Mouse (Mus musculus): Measurements from ENCODE around the gene Dlgap5.
"Not testable (repeated sequence)": the region's sequence is repeated elsewhere in the genome, so short reads cannot be mapped to it uniquely, and the experiment has no call there.

Gene Dlgap5

GRCm38 (mm10) chr14:47417775-47418665 is at the start of gene Dlgap5:
Dlgap5 (minus strand) TSS chr14:47418407.
- DNase-seq (ENCODE audit: extremely low spot score) = peak; percentile 93

- no peak for DNase-seq (ENCODE audit: extremely low spot score)
Measured at GRCm38 (mm10) chr14:47465468-47466175, 47.4 kb upstream of the Dlgap5 start.

DNA sequence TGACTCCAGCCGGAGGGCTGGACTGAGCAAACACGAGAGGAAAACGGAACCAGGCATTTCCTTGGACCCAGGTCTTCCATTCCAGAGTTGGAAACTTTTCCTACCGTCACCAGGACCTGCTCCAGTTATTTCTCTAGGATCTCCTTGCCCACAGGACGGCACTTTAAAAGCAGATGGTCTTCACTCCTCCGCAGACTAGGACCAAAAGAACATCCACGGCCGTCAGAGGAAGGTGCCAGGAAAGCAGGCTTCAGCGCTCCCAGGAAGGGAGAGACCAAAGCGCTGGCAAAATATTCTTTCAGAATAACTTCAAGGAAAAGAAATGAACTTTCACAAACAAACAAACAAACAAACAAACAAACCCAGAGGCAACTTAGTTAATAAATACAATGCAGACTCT is 46.2 kb upstream of the Dlgap5 start:
- DNase-seq (ENCODE audit: extremely low spot score) = no peak

- DNase-seq (ENCODE audit: extremely low spot score) = no peak
Measured at GRCm38 (mm10) chr14:47462877-47463460, 44.8 kb upstream of the Dlgap5 start.

GRCm38 (mm10) chr14:47462453-47462852 is 44.2 kb upstream of the Dlgap5 start:
- DNase-seq (ENCODE audit: extremely low spot score) = no peak

DNA sequence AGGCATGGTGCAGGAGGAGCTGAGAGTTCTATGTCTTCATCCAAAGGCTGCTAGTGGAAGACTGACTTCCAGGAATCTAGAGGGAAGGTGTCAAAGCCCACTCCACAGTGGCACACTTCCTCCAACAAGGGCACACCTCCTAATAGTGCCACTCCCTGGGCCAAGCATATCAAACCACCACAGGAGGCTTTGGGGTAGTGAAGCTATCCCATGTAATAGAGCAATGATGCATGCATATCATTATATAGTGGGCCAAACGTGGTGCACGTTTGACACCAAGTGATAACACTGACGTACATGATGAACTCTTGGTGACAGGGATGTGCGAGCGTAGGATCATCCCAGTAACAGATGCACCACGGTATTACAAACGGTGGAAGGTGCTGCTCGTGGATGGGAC is 43.8 kb upstream of the Dlgap5 start:
- DNase-seq (ENCODE audit: extremely low spot score) = no peak

- no peak for DNase-seq (ENCODE audit: extremely low spot score)
Measured at GRCm38 (mm10) chr14:47459556-47459955, 41.3 kb upstream of the Dlgap5 start.

DNA sequence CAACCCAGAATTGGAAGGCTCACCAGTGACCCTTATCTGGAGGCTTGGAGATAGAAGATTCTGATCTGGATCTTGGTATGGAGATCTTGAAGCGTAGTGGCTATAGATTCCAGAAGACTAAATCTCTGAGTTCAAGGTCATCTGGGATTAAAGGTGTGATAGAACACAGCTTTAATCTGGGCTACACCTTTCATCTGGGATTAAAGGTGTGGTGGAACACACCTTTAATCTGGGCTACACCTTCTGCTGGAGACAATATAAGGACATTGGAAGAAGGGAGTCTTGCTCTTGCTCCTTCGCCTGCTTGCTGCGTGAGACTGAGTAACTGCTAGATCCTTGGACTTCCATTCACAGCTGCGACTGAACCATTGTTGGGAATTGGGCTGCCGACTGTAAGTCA is 31.9 kb upstream of the Dlgap5 start, which contains the start of gene Fbxo34:
Fbxo34 (plus strand) TSS at position 301 of the 400 bp plus-strand sequence.
- DNase-seq (ENCODE audit: extremely low spot score) = not testable (repeated sequence)

DNA sequence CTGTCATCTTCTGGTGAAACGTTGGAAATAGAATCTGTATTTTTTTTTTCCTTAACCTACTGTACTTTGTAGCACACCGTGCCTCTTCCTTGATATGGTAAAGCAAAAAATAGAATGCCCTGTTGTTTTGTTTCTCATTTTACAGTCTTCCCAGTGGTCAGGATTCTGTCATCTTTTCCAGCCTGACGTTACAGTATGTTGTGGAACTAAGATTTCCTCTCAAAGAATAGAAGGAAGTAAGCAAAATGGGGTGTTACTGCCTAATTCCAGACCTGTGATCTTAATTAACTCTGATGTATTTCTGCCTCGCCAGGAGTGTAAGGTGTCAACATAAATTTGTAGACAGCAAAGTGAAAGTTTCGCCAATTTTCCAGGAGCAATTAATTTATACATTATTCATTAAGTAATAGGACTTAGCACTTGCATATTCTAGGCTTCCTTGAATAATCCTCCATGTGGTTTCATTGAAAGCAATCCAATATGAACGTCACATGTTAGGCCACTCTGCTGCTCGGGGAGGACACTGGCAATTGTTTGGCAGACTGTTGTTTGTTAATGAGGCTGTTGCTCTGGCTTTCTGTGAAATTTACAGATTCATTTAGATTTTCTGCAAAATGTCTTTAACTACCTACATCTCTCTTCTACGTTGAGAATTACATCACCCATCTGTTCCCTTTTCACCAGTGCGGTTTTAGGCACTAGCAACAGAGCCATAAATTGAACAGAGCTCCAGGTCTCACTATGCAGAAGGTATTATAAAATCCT is 27.3 kb upstream of the Dlgap5 start:
- DNase-seq (ENCODE audit: extremely low spot score) = no peak

- no peak for DNase-seq (ENCODE audit: extremely low spot score)
Measured at GRCm38 (mm10) chr14:47444907-47445306, 26.7 kb upstream of the Dlgap5 start.

GRCm38 (mm10) chr14:47438947-47439346 is 20.7 kb upstream of the Dlgap5 start:
- no peak for DNase-seq (ENCODE audit: extremely low spot score)

DNA sequence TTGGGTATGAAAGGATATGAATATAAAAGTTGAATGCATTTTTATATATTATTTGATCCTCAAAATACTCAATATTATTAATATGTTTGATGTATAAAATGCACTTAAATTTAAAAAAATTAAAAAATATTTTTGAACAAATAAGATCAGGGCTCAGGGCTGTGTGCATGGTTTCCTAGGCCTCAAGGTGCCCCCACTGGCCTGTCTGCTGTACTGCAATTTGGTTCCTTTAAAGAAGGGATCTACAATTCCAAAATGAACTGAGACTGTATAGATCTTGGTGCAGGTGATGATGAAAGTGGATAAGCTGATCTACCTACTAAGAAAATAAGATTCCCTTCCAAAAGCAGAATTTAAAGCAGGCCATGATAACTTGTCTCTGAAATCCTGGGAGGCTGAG is 14.8 kb upstream of the Dlgap5 start:
- DNase-seq (ENCODE audit: extremely low spot score) = no peak

GRCm38 (mm10) chr14:47422466-47422865 is 4.3 kb upstream of the Dlgap5 start:
- DNase-seq (ENCODE audit: extremely low spot score) = no peak

DNA sequence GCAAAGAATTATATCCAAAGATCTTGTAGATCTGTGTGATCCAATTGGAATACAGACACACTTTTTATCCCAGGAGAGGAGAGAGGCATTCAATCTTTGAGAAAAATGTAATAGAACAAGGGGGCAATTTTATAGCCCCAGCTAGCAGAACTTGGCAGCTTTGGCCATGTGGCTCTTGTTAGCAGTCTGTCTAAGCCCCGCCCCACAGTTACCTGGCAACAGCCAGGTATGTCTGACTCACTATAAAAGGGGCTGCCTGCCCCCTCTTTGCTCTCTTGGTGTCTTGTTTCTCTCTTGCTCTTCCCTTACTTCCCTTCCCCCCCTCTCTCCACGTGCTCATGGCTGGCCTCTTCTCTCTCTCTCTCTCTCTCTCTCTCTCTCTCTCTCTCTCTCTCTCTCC is 3.4 kb upstream of the Dlgap5 start:
- DNase-seq (ENCODE audit: extremely low spot score) = no peak

DNA sequence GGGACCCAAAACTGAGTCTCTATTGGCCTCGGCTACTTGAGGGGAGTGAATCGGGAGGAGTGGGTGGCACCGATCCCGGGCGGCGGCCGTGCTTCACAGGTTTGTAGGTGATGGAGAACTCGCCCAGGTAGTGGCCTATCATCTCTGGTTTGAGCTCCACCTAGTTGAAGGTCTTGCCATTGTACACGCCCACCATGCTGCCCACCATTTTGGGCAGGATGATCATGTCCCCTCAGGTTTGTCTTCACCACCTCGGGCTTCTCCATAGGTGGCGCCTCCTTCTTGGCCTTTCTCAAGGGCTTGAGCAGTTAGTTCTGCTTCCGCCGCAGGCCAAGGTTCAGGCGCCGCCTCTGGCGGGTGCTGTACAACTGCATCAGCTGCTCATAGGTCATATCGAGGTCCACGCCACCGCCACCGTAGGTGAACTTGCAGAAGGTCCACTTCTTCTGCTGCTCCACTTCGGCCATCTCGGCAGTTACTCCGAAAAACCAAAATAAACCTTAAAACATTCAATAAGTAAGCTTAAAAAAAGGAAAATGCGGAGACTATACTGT is 1.6 kb upstream of the Dlgap5 start:
- no peak for DNase-seq (ENCODE audit: extremely low spot score)

GRCm38 (mm10) chr14:47419034-47419625 is 923 bp upstream of the Dlgap5 start:
- DNase-seq (ENCODE audit: extremely low spot score) = no peak

DNA sequence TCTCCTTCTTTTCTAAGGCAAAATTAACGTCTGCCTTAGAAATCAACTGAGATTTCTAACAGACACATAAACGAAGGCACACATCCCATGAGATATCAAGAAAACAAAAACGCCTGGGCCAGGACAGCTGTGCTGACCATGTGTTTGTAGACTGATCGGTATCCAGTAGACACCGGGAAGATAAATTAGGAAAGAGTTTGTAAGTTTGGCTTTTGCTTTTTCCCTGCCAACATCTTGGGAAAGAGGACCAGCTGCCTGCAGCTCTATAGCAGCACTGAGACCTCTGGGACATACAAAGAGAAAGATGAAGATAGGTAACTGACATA is 422 bp upstream of the Dlgap5 start:
- no peak for DNase-seq (ENCODE audit: extremely low spot score)

- DNase-seq (ENCODE audit: extremely low spot score) = no peak
Measured at GRCm38 (mm10) chr14:47417346-47417745, 861 bp downstream of the Dlgap5 start.

GRCm38 (mm10) chr14:47406000-47406399 is 12.2 kb downstream of the Dlgap5 start:
- DNase-seq (ENCODE audit: extremely low spot score) = no peak

- no peak for DNase-seq (ENCODE audit: extremely low spot score)
Measured at GRCm38 (mm10) chr14:47402735-47403134, 15.5 kb downstream of the Dlgap5 start.

DNA sequence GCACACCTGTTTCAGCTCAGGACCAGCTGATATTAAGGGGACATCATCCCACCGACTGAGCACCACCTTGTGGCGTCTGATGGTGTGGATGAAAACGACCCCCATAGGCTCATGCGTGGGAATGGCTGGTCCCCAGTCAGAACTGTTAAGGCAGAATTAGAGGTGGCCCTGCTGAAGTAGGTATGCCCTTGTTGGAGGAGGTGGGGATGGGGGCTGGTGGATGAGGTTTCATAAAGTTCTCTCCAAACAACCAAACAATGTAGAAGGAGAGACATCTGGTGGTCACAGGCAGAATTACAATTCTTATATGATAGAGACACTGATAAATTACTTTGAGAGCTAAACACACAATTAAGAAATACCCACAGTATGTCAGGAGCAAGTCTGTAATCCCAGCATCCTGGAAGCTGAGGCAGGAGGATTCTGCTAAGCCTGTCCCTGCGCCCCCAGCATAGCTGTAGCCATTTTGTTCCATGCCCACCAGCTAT is 22.0 kb downstream of the Dlgap5 start:
- peak; percentile 28 for DNase-seq (ENCODE audit: extremely low spot score)
